Mouse (Mus musculus): ENCODE measurements around the gene Ctps. TPM values are rescaled to one million over a fixed set of nuclear protein-coding genes. Genes with fewer than 3 reads are reported as not detected.
A peak's percentile ranks its signal among the peaks of the same experiment; 100 is the strongest.

Ctps gene
- polyA plus RNA-seq (2012; fragmentation: generic; extraction: Trizol): 76.3 TPM
- long read RNA-seq, experiment 1, transcript Ctps-201 (19 exons, 2,705 nt): major isoform, 45 of 60 reads
- long read RNA-seq, experiment 1, partial matches to known transcripts: 5 of 60 reads
- long read RNA-seq, experiment 1, other reads (novel, unspliced or antisense): 10 of 60 reads
- long read RNA-seq, experiment 2, transcript Ctps-201 (19 exons, 2,705 nt): major isoform, 1,052 of 1,145 reads
- long read RNA-seq, experiment 2, partial matches to known transcripts: 16 of 1,145 reads
- long read RNA-seq, experiment 2, other reads (novel, unspliced or antisense): 77 of 1,145 reads

GRCm38 (mm10) chr4:120569486-120570437 is at the start of gene Ctps:
Ctps (minus strand) TSS chr4:120570276.
- H3ac ChIP-seq (ENCODE audit: control insufficient read depth, insufficient read length, low read depth): peak within 1 kb of the TSS; percentile 77
- peak; percentile 76 for TF ChIP-seq MAX (IDR thresholded peaks at IDR 0.05)
- TF ChIP-seq CEBPB (IDR thresholded peaks at IDR 0.05; ENCODE audit: low read depth): no peak
- no peak for TF ChIP-seq FOSL1 (IDR thresholded peaks at IDR 0.05; ENCODE audit: insufficient read depth, low read length, poor library complexity, severe bottlenecking)
- TF ChIP-seq MYOD1 (IDR thresholded peaks at IDR 0.05; ENCODE audit: control insufficient read depth, insufficient read length, low read depth): no peak
- TF ChIP-seq USF1 (IDR thresholded peaks at IDR 0.05; ENCODE audit: low read depth): no peak
- H3K79me2 ChIP-seq (ENCODE audit: control insufficient read depth, insufficient read depth): peaks cover 52% of the 10 kb centered on the region
- peaks cover 29% of the 10 kb centered on the region for H3K36me3 ChIP-seq (ENCODE audit: control insufficient read depth, insufficient read depth)
- H3K27me3 ChIP-seq (ENCODE audit: control insufficient read depth, insufficient read depth, insufficient read length): no peaks in the 10 kb centered on the region
- H3K4me3 ChIP-seq (ENCODE audit: insufficient read depth, poor library complexity, severe bottlenecking): peak within 1 kb of the TSS; percentile 62
- H3K79me3 ChIP-seq (ENCODE audit: low read depth): peaks cover 49% of the 10 kb centered on the region

DNA sequence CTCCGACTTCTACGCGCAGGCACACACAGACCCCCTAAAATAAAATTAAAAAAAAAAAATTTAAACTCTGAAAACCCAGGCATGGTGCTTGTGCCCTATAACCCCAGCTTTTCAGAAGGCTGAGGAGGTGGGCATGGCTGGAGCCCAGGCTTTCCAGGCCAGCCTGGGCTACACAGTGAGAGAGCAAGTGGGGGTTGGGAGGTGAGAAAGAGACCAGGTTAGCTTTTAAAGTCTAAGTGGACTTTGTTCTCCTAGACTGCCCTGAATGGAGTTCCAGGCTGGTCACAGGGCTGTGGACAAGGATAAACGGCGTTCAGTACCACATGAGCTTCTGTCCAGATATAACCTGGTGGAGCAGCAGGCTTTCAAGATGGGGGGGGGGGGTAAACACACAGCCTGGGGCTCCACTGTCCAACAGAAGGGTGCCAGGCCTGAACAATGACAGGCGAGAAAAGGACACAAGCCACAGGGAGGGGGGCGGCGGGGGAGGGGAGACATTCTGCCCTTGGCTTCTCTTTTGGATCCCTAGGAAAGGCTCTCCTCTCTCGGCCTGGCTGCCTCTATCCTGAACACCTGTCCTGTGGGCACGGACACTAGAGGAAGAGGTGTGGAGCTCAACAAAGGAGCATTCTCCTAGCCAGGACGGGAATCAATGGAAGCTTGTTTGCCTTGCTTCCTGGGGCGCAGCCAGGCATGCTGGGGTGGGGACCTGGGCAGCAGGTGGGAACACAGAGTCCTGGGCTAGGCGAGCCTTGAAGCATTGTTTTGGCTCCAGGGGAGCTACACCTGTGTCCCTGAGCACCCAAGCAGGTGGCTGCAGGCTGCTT is 46.3 kb upstream of the Ctps start:
- no peak for TF ChIP-seq FOSL1 (IDR thresholded peaks at IDR 0.05; ENCODE audit: insufficient read depth, low read length, poor library complexity, severe bottlenecking)
- no peak for TF ChIP-seq USF1 (IDR thresholded peaks at IDR 0.05; ENCODE audit: low read depth)
- TF ChIP-seq MAX (IDR thresholded peaks at IDR 0.05): no peak
- no peak for TF ChIP-seq MYOG (IDR thresholded peaks at IDR 0.05; ENCODE audit: control insufficient read depth, extremely low read depth, insufficient read length)
- no peak for TF ChIP-seq CTCF (IDR thresholded peaks at IDR 0.05; ENCODE audit: control insufficient read depth, insufficient read depth, insufficient read length)
- TF ChIP-seq MYOD1 (IDR thresholded peaks at IDR 0.05; ENCODE audit: control insufficient read depth, insufficient read length, low read depth): no peak
- TF ChIP-seq CEBPB (IDR thresholded peaks at IDR 0.05; ENCODE audit: low read depth): no peak
- Histone ChIP-seq H3ac (ENCODE audit: control insufficient read depth, insufficient read length, low read depth) (no peak overlapping the region), H3K36me3 (ENCODE audit: control insufficient read depth, insufficient read depth) (no peaks in the 10 kb centered on the region), H3K79me2 (ENCODE audit: control insufficient read depth, insufficient read depth) (no peaks in the 10 kb centered on the region), H3K27me3 (ENCODE audit: control insufficient read depth, insufficient read depth, insufficient read length) (peaks cover 18% of the 10 kb centered on the region), H3K4me3 (ENCODE audit: insufficient read depth, poor library complexity, severe bottlenecking) (no peak overlapping the region), H3K79me3 (ENCODE audit: low read depth) (no peaks in the 10 kb centered on the region)

- no peaks in the 10 kb centered on the region for H3K79me2 ChIP-seq (ENCODE audit: control insufficient read depth, insufficient read depth)
- peaks cover 14% of the 10 kb centered on the region for H3K27me3 ChIP-seq (ENCODE audit: control insufficient read depth, insufficient read depth, insufficient read length)
- H3ac ChIP-seq (ENCODE audit: control insufficient read depth, insufficient read length, low read depth): no peak overlapping the region
- H3K79me3 ChIP-seq (ENCODE audit: low read depth): no peaks in the 10 kb centered on the region
- no peaks in the 10 kb centered on the region for H3K36me3 ChIP-seq (ENCODE audit: control insufficient read depth, insufficient read depth)
- TF ChIP-seq CEBPB (IDR thresholded peaks at IDR 0.05; ENCODE audit: low read depth) (no peak), MYOD1 (IDR thresholded peaks at IDR 0.05; ENCODE audit: control insufficient read depth, insufficient read length, low read depth) (no peak), CTCF (IDR thresholded peaks at IDR 0.05; ENCODE audit: control insufficient read depth, insufficient read depth, insufficient read length) (no peak), MYOG (IDR thresholded peaks at IDR 0.05; ENCODE audit: control insufficient read depth, extremely low read depth, insufficient read length) (no peak), FOSL1 (IDR thresholded peaks at IDR 0.05; ENCODE audit: insufficient read depth, low read length, poor library complexity, severe bottlenecking) (no peak), MAX (IDR thresholded peaks at IDR 0.05) (no peak), USF1 (IDR thresholded peaks at IDR 0.05; ENCODE audit: low read depth) (no peak)
- H3K4me3 ChIP-seq (ENCODE audit: insufficient read depth, poor library complexity, severe bottlenecking): no peak overlapping the region
Observed at GRCm38 (mm10) chr4:120615528-120616081, 45.5 kb upstream of the Ctps start.

DNA sequence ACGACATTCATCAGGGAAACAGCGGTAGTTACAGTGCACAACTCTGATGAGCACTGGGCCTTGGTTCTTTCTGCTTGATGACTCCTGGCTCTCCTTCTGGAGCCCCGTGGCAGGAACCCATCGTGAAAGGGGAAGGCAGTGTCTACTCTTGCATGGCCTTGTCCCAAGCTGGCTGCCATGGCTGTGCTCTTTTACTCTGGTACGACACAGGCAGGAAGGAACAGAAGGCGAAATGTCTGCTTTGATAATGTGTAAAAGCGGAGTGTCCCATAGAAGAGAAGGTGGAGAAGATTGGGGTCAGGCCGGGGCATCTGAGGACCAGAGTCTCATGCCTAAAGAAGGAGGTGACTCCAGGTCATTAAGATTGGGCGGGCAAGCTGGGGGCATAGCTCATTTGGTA is 44.6 kb upstream of the Ctps start:
- TF ChIP-seq CTCF (IDR thresholded peaks at IDR 0.05; ENCODE audit: control insufficient read depth, insufficient read depth, insufficient read length) (no peak), FOSL1 (IDR thresholded peaks at IDR 0.05; ENCODE audit: insufficient read depth, low read length, poor library complexity, severe bottlenecking) (no peak), MAX (IDR thresholded peaks at IDR 0.05) (no peak), MYOG (IDR thresholded peaks at IDR 0.05; ENCODE audit: control insufficient read depth, extremely low read depth, insufficient read length) (no peak), MYOD1 (IDR thresholded peaks at IDR 0.05; ENCODE audit: control insufficient read depth, insufficient read length, low read depth) (no peak), CEBPB (IDR thresholded peaks at IDR 0.05; ENCODE audit: low read depth) (no peak)
- no peak overlapping the region for H3K4me3 ChIP-seq (ENCODE audit: insufficient read depth, poor library complexity, severe bottlenecking)
- no peaks in the 10 kb centered on the region for H3K79me2 ChIP-seq (ENCODE audit: control insufficient read depth, insufficient read depth)
- no peaks in the 10 kb centered on the region for H3K79me3 ChIP-seq (ENCODE audit: low read depth)
- no peak overlapping the region for H3ac ChIP-seq (ENCODE audit: control insufficient read depth, insufficient read length, low read depth)
- H3K27me3 ChIP-seq (ENCODE audit: control insufficient read depth, insufficient read depth, insufficient read length): peaks cover 8% of the 10 kb centered on the region
- H3K36me3 ChIP-seq (ENCODE audit: control insufficient read depth, insufficient read depth): no peaks in the 10 kb centered on the region
